Mouse (Mus musculus): ENCODE measurements around the gene Zfp597.

Zfp597 gene

DNA sequence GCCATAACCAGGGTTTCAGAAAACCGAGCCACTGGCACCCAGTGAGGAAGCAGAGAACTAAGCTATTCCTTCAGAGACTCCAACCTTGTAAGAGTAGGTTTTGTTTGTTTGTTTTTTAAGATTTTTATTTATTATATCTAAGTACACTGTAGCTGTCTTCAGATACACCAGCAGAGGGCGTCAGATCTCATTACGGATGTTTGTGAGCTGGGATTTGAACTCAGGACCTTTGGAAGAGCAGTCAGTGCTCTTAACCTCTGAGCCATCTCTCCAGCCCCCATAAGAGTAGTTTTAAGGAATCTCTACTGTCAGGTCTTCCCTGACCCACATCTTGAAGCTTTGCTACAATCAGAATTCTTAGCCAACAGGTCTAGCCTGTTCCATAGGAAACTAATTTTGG lies 35.9 kb downstream of the Zfp597 start:
- no peaks in the 10 kb centered on the region for H3K27me3 ChIP-seq (ENCODE audit: insufficient read depth, low read length)
- no peaks in the 10 kb centered on the region for H3K9me3 ChIP-seq (ENCODE audit: low read length)
- H3K36me3 ChIP-seq (ENCODE audit: insufficient read depth, low read length), result no peaks in the 10 kb centered on the region
- no peak overlapping the region for H3K4me3 ChIP-seq (replicated peaks; ENCODE audit: low read length)
- H3K4me1 ChIP-seq (replicated peaks; ENCODE audit: low read depth, low read length), result peaks cover 78% of the 10 kb centered on the region
- TF ChIP-seq POU5F1 (IDR thresholded peaks at IDR 0.05; ENCODE audit: borderline replicate concordance, low read length) (no peak), CTCF (conservative IDR thresholded peaks at IDR 0.05; ENCODE audit: low read length) (peak; percentile 22), NANOG (IDR thresholded peaks at IDR 0.05; ENCODE audit: borderline replicate concordance, low read length) (no peak)

DNA sequence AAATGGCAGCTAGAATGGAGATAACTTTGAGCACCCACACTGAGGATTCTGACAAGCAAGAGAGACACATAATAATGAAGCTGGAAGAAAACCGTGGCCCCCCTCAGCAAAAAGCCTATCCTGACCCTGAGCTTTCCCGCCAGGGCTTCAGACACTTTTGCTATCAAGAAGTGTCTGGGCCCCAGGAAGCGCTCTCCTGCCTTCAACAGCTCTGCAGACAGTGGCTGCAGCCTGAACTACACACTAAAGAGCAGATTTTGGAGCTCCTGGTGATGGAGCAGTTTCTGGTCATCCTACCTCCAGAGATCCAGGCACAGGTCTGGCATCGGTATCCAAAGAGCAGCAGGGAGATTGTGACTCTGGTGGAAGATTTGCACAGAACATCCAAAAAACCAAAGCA lies 36.5 kb downstream of the Zfp597 start:
- no peaks in the 10 kb centered on the region for H3K36me3 ChIP-seq (ENCODE audit: insufficient read depth, low read length)
- no peak for TF ChIP-seq CTCF (conservative IDR thresholded peaks at IDR 0.05; ENCODE audit: low read length)
- TF ChIP-seq NANOG (IDR thresholded peaks at IDR 0.05; ENCODE audit: borderline replicate concordance, low read length), result no peak
- TF ChIP-seq POU5F1 (IDR thresholded peaks at IDR 0.05; ENCODE audit: borderline replicate concordance, low read length), result no peak
- peak overlapping the region; percentile 86 for H3K4me3 ChIP-seq (replicated peaks; ENCODE audit: low read length)
- H3K27me3 ChIP-seq (ENCODE audit: insufficient read depth, low read length), result no peaks in the 10 kb centered on the region
- H3K4me1 ChIP-seq (replicated peaks; ENCODE audit: low read depth, low read length), result peaks cover 80% of the 10 kb centered on the region
- no peaks in the 10 kb centered on the region for H3K9me3 ChIP-seq (ENCODE audit: low read length)

GRCm38 (mm10) chr16:3846711-3847518 lies 37.4 kb downstream of the Zfp597 start, which contains the start of gene Zfp174:
Gene Zfp174 (plus strand): TSS chr16:3847268.
- no peaks in the 10 kb centered on the region for H3K9me3 ChIP-seq (ENCODE audit: low read length)
- TF ChIP-seq CTCF (conservative IDR thresholded peaks at IDR 0.05; ENCODE audit: low read length), result 0 out of 2 replicates have a peak, but pooled peaks have one; percentile 2
- no peak for TF ChIP-seq POU5F1 (IDR thresholded peaks at IDR 0.05; ENCODE audit: borderline replicate concordance, low read length)
- H3K4me1 ChIP-seq (replicated peaks; ENCODE audit: low read depth, low read length), result peaks cover 80% of the 10 kb centered on the region
- H3K27me3 ChIP-seq (ENCODE audit: insufficient read depth, low read length), result no peaks in the 10 kb centered on the region
- peak within 1 kb of the TSS; percentile 86 for H3K4me3 ChIP-seq (replicated peaks; ENCODE audit: low read length)
- no peaks in the 10 kb centered on the region for H3K36me3 ChIP-seq (ENCODE audit: insufficient read depth, low read length)

DNA sequence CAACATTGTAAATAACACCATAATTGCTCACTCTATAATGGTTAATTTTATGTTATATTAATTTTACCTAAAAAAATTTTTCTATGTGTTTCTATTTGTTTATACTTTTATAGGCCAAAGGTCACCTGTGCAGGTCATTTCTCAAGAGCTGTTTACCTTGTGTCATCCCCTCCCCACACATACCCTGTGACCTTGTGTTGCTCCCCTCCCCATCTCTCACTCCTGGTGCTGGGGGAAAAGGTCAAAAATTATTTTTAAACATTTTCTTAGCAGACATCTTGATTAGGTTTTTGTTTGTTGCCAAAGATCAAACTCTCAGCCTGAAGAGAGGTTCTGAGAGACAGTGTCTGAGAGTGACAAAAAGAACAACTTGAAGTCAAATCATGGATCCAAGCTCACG lies 40.6 kb downstream of the Zfp597 start:
- Histone ChIP-seq H3K9me3 (ENCODE audit: low read length) (no peaks in the 10 kb centered on the region), H3K36me3 (ENCODE audit: insufficient read depth, low read length) (no peaks in the 10 kb centered on the region)
- no peak for TF ChIP-seq CTCF (conservative IDR thresholded peaks at IDR 0.05; ENCODE audit: low read length)
- TF ChIP-seq NANOG (IDR thresholded peaks at IDR 0.05; ENCODE audit: borderline replicate concordance, low read length), result no peak
- TF ChIP-seq POU5F1 (IDR thresholded peaks at IDR 0.05; ENCODE audit: borderline replicate concordance, low read length), result no peak

DNA sequence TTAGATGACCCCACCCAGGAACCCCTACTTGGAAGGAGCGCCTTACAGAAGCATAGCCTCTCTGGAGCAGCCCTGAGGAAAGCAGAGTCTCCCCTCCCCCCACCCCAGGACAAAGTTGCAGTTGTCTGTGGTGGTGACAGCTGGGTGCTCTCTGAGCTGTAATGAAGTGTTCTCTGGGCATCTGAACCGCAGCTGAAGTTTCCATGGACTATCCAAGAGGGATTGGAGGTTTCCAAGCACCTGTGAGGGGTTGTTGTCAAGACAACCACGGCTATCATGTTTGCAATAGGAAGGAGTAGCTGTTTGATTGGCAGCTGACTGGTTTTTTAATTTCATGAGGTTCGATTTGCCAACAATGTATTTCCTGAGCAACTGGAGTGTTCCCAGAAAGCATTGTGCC lies 41.4 kb downstream of the Zfp597 start:
- Histone ChIP-seq H3K4me3 (replicated peaks; ENCODE audit: low read length) (no peak overlapping the region; the same call in 1 of the 2 replicates), H3K4me1 (replicated peaks; ENCODE audit: low read depth, low read length) (peaks cover 49% of the 10 kb centered on the region), H3K9me3 (ENCODE audit: low read length) (no peaks in the 10 kb centered on the region), H3K27me3 (ENCODE audit: insufficient read depth, low read length) (0 out of 2 replicates have a peak, but pooled peaks cover 6% of the 10 kb centered on the region), H3K36me3 (ENCODE audit: insufficient read depth, low read length) (no peaks in the 10 kb centered on the region)
- no peak for TF ChIP-seq NANOG (IDR thresholded peaks at IDR 0.05; ENCODE audit: borderline replicate concordance, low read length)
- no peak for TF ChIP-seq POU5F1 (IDR thresholded peaks at IDR 0.05; ENCODE audit: borderline replicate concordance, low read length)
- no peak for TF ChIP-seq CTCF (conservative IDR thresholded peaks at IDR 0.05; ENCODE audit: low read length)

More for the DNA sequence above, 40.6 kb downstream of the Zfp597 start:
- Histone ChIP-seq H3K4me1 (replicated peaks; ENCODE audit: low read depth, low read length) (peaks cover 58% of the 10 kb centered on the region), H3K4me3 (replicated peaks; ENCODE audit: low read length) (no peak overlapping the region), H3K27me3 (ENCODE audit: insufficient read depth, low read length) (0 out of 2 replicates have a peak, but pooled peaks cover 3% of the 10 kb centered on the region)

DNA sequence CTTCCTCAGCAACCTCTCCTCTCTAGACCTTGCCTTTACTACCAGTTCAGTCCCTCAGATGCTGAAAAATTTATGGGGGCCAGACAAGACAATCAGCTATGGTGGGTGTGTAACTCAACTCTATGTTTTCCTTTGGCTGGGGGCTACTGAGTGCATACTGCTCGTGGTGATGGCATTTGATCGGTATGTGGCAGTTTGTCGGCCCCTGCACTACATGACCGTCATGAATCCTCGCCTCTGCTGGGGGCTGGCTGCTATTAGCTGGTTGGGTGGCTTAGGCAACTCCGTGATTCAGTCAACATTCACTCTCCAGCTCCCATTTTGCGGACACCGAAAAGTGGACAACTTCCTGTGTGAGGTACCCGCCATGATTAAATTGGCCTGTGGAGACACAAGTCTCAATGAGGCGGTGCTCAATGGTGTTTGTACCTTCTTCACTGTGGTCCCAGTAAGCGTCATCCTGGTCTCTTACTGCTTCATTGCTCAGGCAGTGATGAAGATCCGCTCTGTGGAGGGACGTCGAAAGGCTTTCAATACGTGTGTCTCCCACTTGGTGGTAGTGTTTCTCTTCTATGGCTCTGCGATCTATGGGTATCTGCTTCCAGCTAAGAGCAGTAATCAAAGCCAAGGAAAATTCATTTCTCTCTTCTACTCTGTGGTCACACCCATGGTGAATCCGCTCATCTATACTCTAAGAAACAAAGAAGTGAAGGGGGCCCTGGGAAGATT lies 45.0 kb downstream of the Zfp597 start:
- peak overlapping the region; percentile 67 for H3K4me3 ChIP-seq (replicated peaks; ENCODE audit: low read length)
- H3K4me1 ChIP-seq (replicated peaks; ENCODE audit: low read depth, low read length), result peaks cover 29% of the 10 kb centered on the region
- no peak for TF ChIP-seq NANOG (IDR thresholded peaks at IDR 0.05; ENCODE audit: borderline replicate concordance, low read length)
- TF ChIP-seq CTCF (conservative IDR thresholded peaks at IDR 0.05; ENCODE audit: low read length), result peak; percentile 55
- TF ChIP-seq POU5F1 (IDR thresholded peaks at IDR 0.05; ENCODE audit: borderline replicate concordance, low read length), result no peak
- no peaks in the 10 kb centered on the region for H3K36me3 ChIP-seq (ENCODE audit: insufficient read depth, low read length)
- no peaks in the 10 kb centered on the region for H3K9me3 ChIP-seq (ENCODE audit: low read length)
- 0 out of 2 replicates have a peak, but pooled peaks cover 6% of the 10 kb centered on the region for H3K27me3 ChIP-seq (ENCODE audit: insufficient read depth, low read length)

DNA sequence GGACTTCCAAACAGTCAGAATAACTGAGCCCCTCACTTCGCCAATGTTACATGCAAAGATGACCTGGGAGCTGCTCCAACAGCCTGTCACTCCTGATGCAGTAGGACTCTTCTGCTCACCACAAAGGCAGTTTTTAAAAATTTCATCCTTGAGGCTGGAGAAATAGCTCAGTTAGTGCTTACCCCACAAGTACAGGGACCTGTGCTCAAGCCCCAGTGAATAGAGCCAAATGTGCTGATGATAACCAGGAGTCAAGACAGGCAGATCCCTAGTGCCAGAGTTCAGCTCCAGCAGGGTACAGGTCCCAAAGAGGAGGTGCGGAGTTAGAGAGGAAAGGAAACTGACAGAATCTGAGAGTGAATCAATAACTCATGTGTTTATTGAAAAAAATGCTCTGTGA lies 48.9 kb downstream of the Zfp597 start:
- H3K4me1 ChIP-seq (replicated peaks; ENCODE audit: low read depth, low read length), result peaks cover 9% of the 10 kb centered on the region
- no peaks in the 10 kb centered on the region for H3K36me3 ChIP-seq (ENCODE audit: insufficient read depth, low read length)
- no peaks in the 10 kb centered on the region for H3K9me3 ChIP-seq (ENCODE audit: low read length)
- TF ChIP-seq POU5F1 (IDR thresholded peaks at IDR 0.05; ENCODE audit: borderline replicate concordance, low read length) (no peak), CTCF (conservative IDR thresholded peaks at IDR 0.05; ENCODE audit: low read length) (no peak), NANOG (IDR thresholded peaks at IDR 0.05; ENCODE audit: borderline replicate concordance, low read length) (no peak)
- H3K27me3 ChIP-seq (ENCODE audit: insufficient read depth, low read length), result 0 out of 2 replicates have a peak, but pooled peaks cover 6% of the 10 kb centered on the region
- no peak overlapping the region for H3K4me3 ChIP-seq (replicated peaks; ENCODE audit: low read length)

- no peak for TF ChIP-seq POU5F1 (IDR thresholded peaks at IDR 0.05; ENCODE audit: borderline replicate concordance, low read length)
- no peak for TF ChIP-seq NANOG (IDR thresholded peaks at IDR 0.05; ENCODE audit: borderline replicate concordance, low read length)
- TF ChIP-seq CTCF (conservative IDR thresholded peaks at IDR 0.05; ENCODE audit: low read length), result 0 out of 2 replicates have a peak, but pooled peaks have one; percentile 8
- Histone ChIP-seq H3K9me3 (ENCODE audit: low read length) (peaks cover 5% of the 10 kb centered on the region; the same call in 1 of the 2 replicates), H3K36me3 (ENCODE audit: insufficient read depth, low read length) (no peaks in the 10 kb centered on the region), H3K4me3 (replicated peaks; ENCODE audit: low read length) (no peak within 1 kb of the TSS), H3K27me3 (ENCODE audit: insufficient read depth, low read length) (no peaks in the 10 kb centered on the region), H3K4me1 (replicated peaks; ENCODE audit: low read depth, low read length) (no peaks in the 10 kb centered on the region)
Observed at GRCm38 (mm10) chr16:3830588-3831109, 53.7 kb downstream of the Zfp597 start, which contains the start of gene Olfr15. Gene Olfr15 (plus strand): TSS chr16:3830878.
